Mouse (Mus musculus) adrenal gland, adult 8-10 months (tissue): ENCODE results near the gene Gm20479. TPM values are rescaled to one million over a fixed set of nuclear protein-coding genes. Genes with fewer than 3 reads are reported as not detected.

Experiments used
- DNase-seq: peaks from one replicate; pipeline ENCODE4 v3.0.0; 2022
- total RNA-seq, 4 experiments: library from RNA; stranded (reverse); gene quantifications; 2 replicates each; pipeline ENCODE4 v1.2.4; 2022

Gene Gm20479
- 1 to 10 TPM in 1 of 4 experiments, not detected in 3; 4.0 TPM for total RNA-seq

DNA sequence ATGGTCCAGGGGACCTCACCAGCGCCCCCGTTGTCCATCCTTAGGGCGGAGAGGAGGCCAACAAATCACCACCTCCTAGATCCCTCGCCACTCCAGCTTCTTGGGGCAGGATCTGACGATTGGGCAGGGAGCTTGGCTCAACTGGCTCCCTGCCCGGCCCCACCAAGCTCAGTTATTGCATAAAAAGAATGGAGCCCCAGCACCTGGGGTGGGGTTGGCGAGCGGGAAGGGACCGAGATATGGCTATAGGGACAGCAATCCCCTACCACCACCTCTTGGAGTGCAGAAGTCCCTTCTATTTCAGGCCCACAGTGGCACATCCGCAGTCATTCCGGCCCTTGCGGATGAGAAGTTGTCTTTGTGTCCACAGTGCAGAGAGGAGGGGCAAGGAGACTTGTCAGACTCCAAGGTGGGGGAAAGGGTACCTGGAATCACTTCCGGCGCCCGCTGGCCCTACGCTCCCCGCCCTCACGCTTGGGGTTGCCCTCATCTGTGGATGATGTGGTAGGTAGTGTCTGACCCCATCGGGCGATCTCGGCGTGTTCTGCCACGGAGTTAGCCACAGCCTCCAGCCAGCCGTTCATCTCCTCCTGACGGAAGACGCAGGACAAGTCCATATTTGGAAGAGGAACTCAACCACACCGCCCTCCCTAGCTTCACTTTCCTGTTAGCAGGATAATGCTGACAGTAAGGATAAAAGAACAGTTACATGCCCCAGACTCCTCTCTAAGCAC, at the start of gene Gm20479:
TSS of gene Gm20479 (minus strand) at position 559 of the 734 bp plus-strand sequence.
- no peak for DNase-seq

DNA sequence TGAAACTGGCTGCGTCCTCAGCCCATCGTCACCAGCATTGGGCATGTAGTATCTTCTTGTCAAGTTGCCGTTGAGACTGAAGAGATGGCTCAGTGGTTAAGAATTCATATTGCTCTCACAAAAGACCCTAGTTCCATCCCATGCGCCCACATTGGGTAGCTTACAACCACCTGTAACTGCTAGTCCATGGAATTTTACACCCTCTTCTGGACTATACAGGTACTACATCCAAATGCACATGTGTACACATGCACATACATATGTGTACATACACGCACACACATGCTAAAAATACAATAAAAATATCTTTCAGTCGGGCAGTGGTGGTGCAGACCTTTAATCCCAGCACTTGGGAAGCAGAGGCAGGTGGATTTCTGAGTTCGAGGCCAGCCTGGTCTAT, 49.3 kb upstream of the Gm20479 start:
- DNase-seq, result no peak

DNA sequence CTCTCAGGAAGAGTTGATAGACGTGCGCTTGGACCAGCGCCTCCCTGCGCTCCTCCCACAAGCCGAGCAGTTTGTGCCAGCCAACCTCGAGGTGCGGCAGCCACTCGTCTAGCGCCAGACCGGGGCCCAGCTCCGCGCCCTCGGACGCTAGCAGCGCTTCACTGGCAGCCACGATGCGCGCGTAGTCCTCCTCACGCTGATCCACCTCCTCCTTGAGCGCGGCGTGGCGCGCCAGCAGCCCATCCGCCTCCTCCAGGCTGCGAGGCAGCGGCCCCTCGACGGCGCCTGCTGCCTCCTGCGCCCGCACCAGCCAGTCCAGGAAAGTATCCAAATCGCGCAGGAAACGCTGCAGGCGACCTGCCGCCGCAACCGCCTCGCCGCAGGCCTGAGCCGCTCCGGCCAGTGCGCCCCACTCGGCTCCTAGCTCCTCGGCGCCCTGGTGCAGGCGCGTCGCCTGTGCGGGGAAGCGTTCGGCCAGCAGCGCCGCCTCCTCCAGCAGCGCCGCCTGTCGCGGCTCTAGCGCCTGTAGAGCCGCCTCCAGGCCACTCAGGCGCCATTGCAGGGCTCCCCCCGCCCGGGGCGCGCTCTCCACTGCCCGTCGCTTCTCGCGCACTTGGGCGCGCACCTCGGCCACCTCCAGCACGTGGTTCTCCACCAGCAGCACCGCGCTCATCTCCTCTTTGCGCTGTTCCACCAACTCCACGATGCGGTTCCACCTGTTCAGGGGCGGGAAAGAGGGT, 47.2 kb upstream of the Gm20479 start:
- no peak for DNase-seq

DNA sequence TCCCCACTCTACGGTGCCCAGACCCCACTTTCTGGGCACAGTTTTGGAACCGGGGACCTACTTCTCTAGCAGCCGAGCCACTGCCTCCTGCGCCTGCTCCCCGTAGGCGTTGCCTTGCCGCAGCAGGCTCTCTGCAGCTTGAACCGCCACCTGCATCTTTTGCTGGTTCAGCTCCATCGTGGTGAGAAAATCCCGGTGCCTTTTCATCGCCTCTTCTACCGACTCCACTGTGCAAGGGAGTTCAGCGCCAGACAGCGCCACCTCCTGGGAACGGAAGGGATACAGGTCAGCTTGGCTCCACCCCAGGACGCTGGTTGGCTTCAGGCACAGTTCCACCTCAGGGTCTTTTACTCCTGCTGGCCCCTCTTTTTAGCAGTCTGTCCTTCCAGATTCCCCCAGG, 45.5 kb upstream of the Gm20479 start:
- peak; percentile 19 for DNase-seq

DNA sequence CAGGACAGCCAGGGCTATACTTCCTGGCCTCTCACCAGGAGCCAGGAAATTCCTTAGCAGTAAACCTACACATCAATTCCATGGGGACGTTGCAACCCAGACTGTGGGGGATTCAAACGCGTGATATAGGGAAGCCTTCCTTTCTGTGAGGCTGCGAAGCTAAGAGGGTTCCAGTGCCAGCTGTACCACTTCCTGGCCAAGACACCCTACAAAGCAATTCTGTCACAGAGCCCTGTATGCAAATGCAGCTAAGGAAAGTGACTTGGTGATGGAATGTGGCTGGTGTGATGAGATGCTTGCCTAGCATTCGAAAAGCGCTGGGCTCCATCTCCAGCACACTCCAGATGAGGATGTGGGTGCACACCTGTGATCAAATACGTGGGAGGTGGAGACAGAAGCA, 43.3 kb upstream of the Gm20479 start:
- DNase-seq, result no peak

DNA sequence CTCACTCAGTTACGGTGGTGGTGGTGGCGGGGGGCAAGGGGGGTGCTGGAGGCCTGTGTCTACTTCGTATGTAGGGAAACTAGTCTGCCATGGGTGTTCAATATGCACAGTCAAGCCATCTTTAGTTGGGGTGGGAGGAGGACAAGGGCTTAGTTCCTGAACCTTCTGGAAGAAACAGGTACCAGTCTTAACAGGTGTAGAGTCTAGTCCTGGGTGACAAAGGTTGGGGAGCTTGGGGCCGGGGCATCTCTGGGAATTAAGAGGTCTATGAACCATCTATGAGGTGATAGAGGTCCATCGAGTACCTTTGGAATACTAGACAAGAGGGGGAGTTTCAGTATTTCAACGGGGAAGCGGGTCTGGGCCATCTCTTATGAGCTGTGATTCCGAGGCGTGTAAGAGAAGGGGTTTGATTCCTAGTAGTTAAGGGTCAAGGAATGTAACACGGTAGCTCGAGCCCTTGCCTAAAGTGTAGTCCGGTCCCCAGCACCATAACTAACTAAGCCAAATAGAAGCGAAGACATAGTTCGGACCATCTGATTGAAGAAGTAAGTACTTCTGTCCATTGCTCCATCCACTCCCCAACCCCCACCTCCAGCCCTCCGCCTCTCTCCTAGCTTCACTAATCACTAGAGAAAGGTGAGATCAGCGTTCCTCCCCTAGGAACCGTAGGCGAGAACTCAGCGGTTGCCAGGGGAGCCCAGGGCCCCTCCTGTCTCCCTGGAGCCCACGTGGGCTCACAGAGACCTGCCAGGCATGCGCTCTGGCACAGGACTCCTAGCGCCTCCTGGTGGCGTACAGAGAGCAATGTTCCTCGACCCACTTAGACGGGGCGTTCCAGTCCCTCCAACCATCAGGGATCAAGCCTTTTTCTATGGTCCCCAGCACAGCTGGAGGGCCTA, 40.1 kb upstream of the Gm20479 start:
- DNase-seq, result no peak

DNA sequence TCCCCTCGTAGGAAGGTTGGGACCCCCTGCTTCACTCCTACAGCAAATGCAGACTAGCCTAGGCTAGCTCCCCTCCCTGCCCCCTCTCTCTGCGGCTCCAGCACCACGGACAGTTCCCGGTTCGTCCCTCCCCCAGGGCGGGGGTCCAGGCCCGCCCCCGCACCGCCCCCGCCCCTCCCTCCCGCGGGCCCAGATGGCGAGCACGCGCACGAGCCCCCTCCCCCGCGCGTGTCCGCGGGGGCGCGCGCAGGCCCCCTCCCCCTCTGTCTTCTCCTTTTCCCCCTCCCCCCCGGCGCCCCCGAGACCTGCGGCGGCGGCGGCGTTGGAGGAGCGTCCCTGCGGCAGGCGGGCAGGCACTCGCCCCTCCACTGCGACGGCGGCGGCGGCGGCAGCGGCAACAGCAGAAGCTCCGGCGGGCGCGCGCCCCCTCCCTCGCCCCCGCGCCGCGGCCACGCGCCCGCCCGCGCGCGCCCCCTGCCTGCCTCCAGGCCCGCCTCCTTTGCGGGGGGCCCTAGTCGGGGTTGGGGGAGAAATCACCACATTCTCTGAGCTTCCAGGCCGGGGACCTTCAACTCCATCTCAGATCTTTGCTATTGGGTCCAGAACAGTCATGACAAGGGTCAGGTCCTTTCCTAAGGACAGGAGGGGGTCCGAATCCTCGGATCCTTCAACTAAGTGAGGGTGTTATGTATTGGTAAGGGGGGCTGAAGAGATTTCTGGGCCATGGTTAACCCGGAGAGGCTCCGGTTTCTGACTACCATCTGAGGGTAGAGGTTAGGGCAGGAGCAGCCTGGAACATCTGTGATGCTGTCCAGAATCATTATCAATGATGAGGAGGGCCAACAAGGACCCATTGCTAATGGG, 39.2 kb upstream of the Gm20479 start:
- no peak for DNase-seq

DNA sequence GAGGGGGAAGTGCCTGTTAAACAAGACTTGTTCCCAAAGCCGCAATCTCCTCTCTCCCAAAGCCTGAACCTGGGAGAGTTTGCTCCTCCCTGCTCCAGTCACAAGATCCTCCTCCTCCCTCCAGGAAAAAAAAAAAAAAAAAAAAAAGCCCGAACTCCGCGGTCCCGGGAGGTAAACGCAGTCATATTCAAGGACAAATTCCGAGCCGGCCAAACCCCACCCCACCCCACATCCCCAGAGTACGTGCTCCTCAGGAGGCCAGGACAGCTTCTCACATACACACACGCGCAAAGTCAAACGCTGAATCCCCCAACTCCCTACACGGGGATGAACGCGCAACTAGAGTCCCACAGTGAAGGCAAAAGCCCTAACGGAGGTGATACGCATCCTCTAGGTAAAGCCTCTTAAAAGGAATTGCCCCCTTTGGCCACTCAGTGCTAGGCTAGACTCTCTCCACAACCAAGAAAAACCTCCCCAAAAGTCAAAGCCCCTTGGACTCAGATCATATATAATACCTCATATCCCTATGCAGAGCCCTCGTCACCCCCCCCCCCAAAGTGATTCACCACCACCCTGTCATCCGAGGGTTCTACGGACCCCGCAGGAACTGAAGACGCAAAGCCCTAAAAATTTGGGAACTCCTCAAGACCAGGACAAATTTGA, 38.4 kb upstream of the Gm20479 start:
- no peak for DNase-seq

DNA sequence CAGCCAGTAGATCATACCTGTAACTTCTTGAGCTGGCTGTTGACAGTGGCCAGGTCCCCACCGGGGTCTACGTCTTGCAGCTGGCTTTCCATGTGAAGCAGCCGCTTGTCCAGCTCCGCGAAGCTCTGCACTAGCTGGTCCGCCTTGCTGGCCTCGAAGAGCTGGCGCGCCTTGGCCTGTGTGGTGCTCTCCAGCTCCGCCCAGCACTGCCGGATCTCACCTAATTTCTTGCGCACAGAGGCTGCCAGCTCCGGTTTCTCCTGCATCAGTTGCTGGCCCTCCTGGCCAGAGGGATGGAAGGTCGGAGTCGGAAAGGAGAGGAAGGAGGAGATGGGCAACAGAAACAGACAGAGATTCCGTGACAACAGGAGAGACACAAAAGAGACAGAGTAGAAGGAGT, 34.2 kb upstream of the Gm20479 start:
- no peak for DNase-seq

DNA sequence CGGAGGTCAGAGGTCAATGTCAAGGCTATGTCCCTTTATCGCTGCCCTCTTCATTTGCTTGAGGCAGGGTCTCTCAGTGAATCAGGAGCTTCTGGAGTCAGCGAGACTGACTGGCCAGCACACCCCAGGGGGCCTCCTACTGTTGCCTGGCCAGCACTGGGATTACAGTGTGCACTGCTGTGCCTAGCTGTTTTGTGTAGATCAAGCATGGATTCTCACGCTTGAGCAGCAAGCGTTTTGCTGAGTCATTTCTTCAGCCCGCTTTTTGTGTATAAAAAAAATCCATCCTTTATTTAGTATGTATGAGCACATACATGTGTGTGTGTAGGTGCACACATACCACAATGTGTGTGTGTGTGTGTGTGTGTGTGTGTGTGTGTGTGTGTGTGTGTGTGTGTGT, 32.0 kb upstream of the Gm20479 start:
- no peak for DNase-seq

DNA sequence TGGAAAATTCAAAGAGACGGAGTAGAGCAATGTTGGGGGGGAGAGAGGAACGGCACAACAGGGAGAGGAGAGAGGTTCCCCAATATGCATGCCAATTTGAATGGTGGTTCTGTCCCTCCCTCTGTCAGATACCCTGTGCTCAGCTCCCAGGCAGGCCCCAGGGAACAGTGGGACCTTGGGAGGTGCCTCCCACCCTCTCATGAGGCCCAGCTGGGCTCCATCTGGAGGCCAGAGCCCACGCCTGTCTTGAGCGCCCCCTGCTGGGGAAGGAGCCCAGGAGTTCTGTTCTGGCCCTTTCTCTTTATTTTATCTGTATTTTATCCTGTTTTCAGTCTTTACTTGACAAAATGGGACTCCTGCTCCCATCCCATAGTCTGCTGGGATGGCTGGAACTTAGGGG, 27.5 kb upstream of the Gm20479 start:
- no peak for DNase-seq

DNA sequence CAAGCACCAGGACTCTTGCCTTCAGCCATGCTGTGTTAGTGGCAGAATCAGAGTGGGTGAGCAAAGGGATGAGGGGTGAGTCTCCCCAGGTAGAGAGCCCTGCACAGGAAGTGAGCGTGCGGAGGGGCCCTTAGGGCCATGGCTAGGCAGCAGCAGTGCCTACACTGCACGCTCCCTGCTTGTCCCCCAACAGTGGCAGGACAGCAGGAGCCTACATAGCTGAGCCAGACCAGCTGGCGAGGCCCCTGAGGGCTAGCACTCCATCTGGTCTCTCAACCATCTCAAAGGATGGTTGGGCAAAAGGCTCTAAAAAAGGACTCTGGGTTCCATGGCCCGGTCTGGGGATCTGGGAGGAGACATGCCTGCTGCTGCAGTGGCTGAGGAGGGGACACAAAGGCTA, 26.9 kb upstream of the Gm20479 start:
- DNase-seq, result no peak

DNA sequence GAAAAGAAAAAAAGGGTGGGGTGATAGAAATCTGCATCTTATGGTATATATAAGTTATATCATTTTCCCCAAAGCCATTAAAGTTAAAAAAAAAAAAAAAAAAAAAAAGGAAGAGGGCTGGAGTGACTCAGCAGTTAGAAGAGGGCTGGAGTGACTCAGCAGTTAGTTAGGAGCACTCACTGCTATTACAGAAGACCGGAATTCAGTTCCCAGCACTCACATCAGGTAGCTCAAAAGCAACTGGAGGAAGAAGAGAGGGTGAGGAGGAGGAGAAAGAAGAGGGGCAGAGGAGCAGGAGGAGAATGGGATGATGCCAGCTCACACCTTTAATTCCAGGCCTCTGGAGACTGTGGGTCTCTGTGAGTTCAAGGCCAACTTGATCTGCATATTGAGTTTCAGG, 26.0 kb upstream of the Gm20479 start:
- no peak for DNase-seq

DNA sequence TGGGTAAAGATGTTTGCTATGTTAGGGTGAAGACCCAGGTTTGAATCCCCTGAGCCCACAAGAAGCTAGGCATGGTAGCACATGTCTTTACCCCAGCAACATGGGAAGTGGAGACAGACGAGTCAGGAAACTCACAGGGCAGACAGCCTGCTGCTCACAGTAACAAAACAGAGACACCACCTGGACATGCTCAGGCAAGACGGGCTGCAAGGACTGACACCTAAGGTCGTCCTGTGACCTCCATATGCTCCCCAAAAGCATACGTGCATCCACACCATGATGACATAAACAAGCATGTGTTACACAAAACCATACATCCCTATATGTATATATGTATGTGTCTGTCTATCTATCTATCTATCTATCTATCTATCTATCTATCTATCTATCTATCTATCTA, 24.3 kb upstream of the Gm20479 start:
- DNase-seq, result no peak

DNA sequence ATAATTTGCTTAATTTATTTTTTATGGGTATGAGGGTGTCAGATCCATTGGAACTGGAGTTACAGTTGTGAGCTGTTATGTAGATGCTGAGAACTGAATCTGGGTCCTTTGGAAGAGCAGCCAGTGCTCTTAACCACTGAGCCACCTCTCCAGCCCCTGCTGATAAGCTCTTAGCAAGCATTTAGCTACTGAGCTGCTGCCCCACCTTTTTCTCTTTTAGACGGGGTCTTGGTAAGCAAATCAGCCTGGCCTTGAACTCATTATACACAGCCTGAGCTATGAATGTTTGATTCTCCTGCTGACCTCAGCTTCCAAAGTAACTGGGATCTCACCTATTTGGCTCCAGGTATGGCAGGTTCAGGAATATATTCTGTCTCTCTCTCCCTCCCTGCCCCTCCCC, 23.8 kb upstream of the Gm20479 start:
- no peak for DNase-seq

DNA sequence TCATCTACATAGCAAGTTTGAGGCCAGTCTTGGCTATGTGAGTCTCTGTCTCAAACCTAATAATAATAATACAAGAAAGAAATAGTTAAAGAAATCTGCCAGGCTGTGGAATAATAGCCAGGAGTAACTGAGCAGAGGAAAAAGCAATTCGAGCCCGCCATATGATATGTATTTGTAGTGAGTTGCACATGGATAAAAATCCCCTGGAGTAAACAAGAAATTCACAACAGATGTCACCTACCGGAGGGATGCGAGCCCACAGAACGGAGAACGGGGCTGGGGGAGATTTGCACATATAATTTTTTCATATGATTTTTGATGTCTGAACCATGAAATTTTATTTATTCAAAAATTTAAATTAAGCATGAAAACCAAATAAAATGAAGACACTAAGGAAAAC, 22.6 kb upstream of the Gm20479 start:
- DNase-seq, result no peak

DNA sequence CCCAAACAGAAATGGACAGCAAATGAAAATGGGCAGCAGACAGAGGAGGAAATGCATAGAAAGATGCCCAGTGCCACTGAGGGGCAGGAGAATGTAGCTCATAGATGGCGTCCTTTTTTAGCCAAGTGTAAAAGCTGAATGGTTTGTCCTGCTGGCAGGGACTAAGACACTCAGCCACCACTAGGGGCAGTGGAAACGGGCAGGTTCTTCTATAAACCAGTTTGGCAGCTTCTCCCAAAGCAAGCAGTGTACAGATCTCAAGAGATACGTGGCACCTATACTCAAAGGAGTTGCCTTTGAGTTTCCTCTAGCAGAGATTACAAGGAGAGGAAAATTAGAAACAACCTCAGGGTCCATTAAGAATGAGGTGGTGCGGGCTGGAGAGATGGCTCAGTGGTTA, 21.2 kb upstream of the Gm20479 start:
- DNase-seq, result no peak

DNA sequence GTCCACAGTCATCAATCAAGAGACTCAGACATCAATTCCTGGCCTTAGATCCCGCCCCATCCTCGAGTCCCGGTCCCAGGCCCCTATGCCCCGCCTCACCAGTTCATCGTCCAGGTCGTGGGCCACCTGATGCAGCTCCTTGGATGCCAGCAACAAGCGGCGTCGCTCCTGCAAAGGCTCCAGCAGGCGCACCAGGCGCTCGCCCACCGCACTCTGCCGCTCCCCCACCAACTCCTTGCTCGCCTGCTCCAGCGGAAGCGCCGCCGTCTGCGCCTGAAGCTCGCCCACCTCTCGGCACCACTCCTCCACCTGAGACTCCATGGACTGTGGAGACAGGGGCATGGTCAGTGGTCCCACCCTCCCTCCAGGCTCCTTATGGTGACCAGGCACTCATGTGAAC, 18.1 kb upstream of the Gm20479 start:
- DNase-seq, result no peak

DNA sequence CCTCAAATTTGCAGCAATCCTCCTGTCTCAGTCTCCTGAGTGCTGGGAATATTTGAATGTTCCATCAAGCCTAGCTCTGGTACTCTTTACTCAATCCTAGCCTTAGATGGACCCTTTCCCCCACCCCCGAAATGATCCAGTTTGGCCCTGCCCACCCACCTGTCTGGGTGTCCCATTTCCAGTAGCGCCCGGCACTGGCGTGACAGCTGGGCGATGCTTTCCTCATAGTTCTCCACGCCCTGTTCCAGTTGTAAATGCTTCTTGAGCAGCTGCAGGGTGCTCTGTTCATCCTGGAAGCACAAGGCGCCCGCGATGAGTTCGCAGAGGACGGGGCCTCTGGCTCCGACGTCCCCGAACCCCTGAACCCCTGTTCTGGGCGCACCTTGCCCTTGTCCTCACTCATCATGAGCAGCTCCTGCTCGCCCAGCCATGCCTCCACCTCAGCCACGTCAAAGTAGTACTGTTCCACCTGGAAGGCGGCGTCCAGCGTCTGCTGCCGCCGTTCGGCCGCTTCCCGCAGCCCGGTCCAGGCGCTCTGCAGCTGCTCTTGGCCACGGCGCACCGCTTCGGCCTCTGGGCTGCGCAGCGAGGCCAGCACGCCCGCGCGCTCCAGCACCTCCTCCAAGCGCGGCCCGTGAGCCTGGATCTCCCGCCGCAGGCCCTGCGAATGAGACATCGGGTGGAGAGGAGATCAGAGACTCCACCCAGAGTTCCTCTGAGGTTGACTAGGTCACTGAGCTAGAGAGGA, 14.7 kb upstream of the Gm20479 start:
- no peak for DNase-seq

DNA sequence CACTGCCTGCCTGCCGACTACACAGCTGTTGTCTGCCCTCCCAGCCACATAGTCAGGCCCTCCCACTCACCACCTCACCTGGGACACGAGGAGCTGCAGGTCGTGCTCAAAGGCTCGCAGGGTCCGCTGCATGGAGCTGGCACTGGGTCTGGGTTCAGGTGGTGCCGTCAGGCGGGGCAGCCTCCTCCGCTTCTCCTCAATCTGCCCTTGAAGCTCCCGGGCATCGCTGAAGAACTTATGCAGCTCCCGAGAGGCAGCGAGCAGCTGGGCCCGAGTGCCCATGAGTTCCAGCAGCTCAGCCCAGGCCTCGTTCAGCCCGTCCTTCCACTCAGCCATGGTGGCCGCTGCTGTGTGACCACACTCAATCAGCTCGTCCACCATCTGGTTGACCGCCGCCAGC, 11.9 kb upstream of the Gm20479 start:
- DNase-seq, result no peak

DNA sequence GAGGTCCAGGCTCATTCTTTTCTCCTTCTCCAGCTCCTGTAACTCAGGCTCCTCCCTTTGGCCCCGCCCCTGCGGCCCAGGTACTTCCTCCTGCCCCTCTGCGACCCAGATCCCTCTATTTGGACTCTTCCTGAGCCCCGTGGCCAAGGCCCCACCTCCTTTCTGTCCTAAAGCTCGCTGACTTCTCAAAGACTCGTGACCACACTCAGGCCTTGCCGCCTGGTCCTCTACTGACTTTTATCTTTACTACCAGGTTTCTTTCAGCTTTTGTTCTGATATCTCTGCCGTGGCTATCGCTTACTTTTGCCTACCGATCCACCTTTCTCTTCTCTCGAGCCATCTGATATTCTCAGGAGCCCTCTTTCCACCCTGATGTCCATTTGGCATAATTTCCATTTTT, 10.8 kb upstream of the Gm20479 start:
- DNase-seq, result no peak
